Mouse (Mus musculus) forebrain, postnatal 0 days (tissue): ENCODE results near the gene Cdt1. TPM values are rescaled to one million over a fixed set of nuclear protein-coding genes. Genes with fewer than 3 reads are reported as not detected.

Experiments used
- ATAC-seq: fragments of 200-750 bp; cut with Nextera tagmentation; 2 replicates; pipeline ENCODE4 v1.8.0; 2017; ENCODE audit warnings: mild to moderate bottlenecking, moderate library complexity
- DNase-seq: peaks from one replicate; pipeline ENCODE4 v3.0.0-alpha.2; 2015
- H3K27ac ChIP-seq: fragments of 300-500 bp; sonication (generic); 2 replicates; pipeline ENCODE4 v1.5.1; 2014; ENCODE audit warnings: low read depth, mild to moderate bottlenecking, antibody characterized with exemption, low read length, moderate library complexity, mixed read lengths
- H3K27me3 ChIP-seq: fragments of 300-500 bp; sonication (generic); 2 replicates; pipeline ENCODE4 v1.6.1; 2014; ENCODE audit warnings: mild to moderate bottlenecking, low read length, mixed read lengths; ENCODE audit not compliant: insufficient read depth
- H3K36me3 ChIP-seq: fragments of 300-500 bp; sonication (generic); 2 replicates; pipeline ENCODE4 v1.6.1; 2014; ENCODE audit warnings: mild to moderate bottlenecking, moderate library complexity; ENCODE audit not compliant: insufficient read depth
- H3K4me1 ChIP-seq: fragments of 300-500 bp; sonication (generic); 2 replicates; pipeline ENCODE4 v1.6.1; 2014; ENCODE audit warnings: antibody characterized with exemption; ENCODE audit not compliant: insufficient read depth
- H3K4me2 ChIP-seq: fragments of 300-500 bp; sonication (generic); 2 replicates; pipeline ENCODE4 v1.6.1; 2014; ENCODE audit warnings: low read depth, mild to moderate bottlenecking, moderate library complexity
- H3K4me3 ChIP-seq: fragments of 300-500 bp; sonication (generic); 2 replicates; pipeline ENCODE4 v1.5.1; 2014; ENCODE audit warnings: low read depth, low read length, mixed read lengths
- H3K9ac ChIP-seq: fragments of 300-500 bp; sonication (generic); 2 replicates; pipeline ENCODE4 v1.6.1; 2014; ENCODE audit warnings: mild to moderate bottlenecking
- H3K9me3 ChIP-seq: fragments of 300-500 bp; sonication (generic); 2 replicates; pipeline ENCODE4 v1.6.1; 2016; ENCODE audit warnings: low read length
- CTCF ChIP-seq: sonication (generic); IDR thresholded peaks from 2 replicates; pipeline ENCODE4 v1.5.1; 2016; ENCODE audit warnings: antibody characterized with exemption, control low read depth, low read depth
- WGBS: fragments of 180-500 bp; shearing (Covaris S2); extraction: QIAGEN DNeasy Blood & Tissue Kit; methylation state at CpG from one replicate; pipeline ENCODE4 v1.1.7; 2014; 5-methylcytosine and 5-hydroxymethylcytosine counted together
- polyA plus RNA-seq: library from polyadenylated mRNA; unstranded; fragments of >200 nt; fragmentation: Nextera tagmentation; extraction: Ambion mirVana; gene quantifications from 2 replicates; pipeline ENCODE4 v1.2.1, GENCODE M21; 2015
- total RNA-seq: library from RNA; depleted of rRNA; stranded (reverse); fragments of >200 nt; gene quantifications from 2 replicates; pipeline ENCODE4 v1.2.3, GENCODE M21; 2014

Gene Cdt1
- total and polyA plus RNA-seq, 2 experiments from 2014 or later = 6.1 to 14.9 TPM

DNA sequence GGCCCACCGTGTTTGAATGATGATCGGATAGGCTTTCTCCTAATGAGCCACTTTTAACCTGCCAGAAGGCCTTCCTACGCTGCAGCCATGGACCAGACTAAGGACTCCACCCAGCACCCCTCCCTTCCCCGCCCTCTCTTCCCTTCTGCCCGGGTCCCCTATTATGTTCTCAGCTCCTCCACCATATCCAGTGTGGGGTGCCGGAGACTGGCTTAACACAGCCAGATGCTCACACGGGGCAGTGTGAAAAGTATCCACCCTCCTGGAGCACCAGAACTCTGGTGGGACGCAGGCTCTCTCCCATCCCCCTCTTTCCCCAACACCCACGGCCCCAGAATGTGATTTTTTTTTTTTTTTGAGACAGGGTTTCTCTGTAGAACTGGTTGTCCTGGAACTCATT is 5.8 kb downstream of the Cdt1 start:
- ATAC-seq (no peak), DNase-seq (no peak)
- 49% methylated on average over 9 of the region's 9 CpGs for WGBS
- H3K9me3 ChIP-seq = no peaks in the 10 kb centered on the region
- no peak overlapping the region for H3K9ac ChIP-seq
- no peak overlapping the region for H3K4me2 ChIP-seq
- H3K4me3 ChIP-seq = no peak overlapping the region
- H3K4me1 ChIP-seq = peaks cover 22% of the 10 kb centered on the region
- 0 out of 2 replicates have a peak overlapping the region, but pooled peaks have one; percentile 9 for H3K27ac ChIP-seq
- H3K36me3 ChIP-seq = peaks cover 16% of the 10 kb centered on the region
- no peak for TF ChIP-seq CTCF
- H3K27me3 ChIP-seq = no peaks in the 10 kb centered on the region

- Histone ChIP-seq H3K27ac (no peak overlapping the region), H3K9ac (no peak overlapping the region), H3K9me3 (no peaks in the 10 kb centered on the region), H3K27me3 (no peaks in the 10 kb centered on the region), H3K4me1 (peaks cover 20% of the 10 kb centered on the region), H3K36me3 (peaks cover 16% of the 10 kb centered on the region), H3K4me2 (no peak overlapping the region), H3K4me3 (no peak overlapping the region)
- no peak for DNase-seq
- TF ChIP-seq CTCF = no peak
- ATAC-seq = no peak
- 74% methylated on average over 3 of the region's 3 CpGs for WGBS
Measured at GRCm38 (mm10) chr8:122574264-122574663, 6.4 kb downstream of the Cdt1 start.

GRCm38 (mm10) chr8:122574667-122575251 is 6.9 kb downstream of the Cdt1 start:
- peaks cover 16% of the 10 kb centered on the region for H3K36me3 ChIP-seq
- H3K4me3 ChIP-seq = no peak overlapping the region
- H3K9ac ChIP-seq = no peak overlapping the region
- no peaks in the 10 kb centered on the region for H3K27me3 ChIP-seq
- H3K4me2 ChIP-seq = peak overlapping the region; percentile 66
- no peak for DNase-seq
- WGBS = 65% methylated on average over 10 of the region's 10 CpGs
- H3K9me3 ChIP-seq = no peaks in the 10 kb centered on the region
- no peak for ATAC-seq
- H3K27ac ChIP-seq = no peak overlapping the region
- H3K4me1 ChIP-seq = peaks cover 20% of the 10 kb centered on the region
- no peak for TF ChIP-seq CTCF

DNA sequence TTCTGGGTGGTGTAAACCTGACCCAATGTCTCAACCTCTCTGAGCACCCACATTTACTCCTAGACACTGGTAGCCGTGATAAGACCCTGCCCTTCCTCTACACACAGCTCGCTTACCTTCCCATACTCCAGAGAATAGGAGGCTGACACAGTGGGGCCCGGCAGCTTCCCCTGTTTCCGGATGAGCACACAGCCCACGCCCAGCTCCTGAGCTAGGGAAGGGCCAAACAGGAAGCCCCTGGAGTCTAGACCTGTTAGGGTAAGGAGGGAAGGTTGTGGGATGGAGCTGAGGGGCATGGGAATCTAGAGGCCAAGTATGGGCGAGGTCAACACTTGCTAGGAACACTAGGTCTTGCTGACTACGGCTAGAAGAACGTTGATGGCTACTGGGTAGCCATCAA is 7.5 kb downstream of the Cdt1 start:
- no peak overlapping the region for H3K27ac ChIP-seq
- no peaks in the 10 kb centered on the region for H3K27me3 ChIP-seq
- no peak overlapping the region for H3K9ac ChIP-seq
- no peak for TF ChIP-seq CTCF
- peak overlapping the region; percentile 66 for H3K4me2 ChIP-seq
- 82% methylated on average over 8 of the region's 8 CpGs for WGBS
- H3K9me3 ChIP-seq = no peaks in the 10 kb centered on the region
- peak overlapping the region; percentile 53; the same call in 1 of the 2 replicates for H3K4me3 ChIP-seq
- peaks cover 16% of the 10 kb centered on the region for H3K36me3 ChIP-seq
- DNase-seq (no peak), ATAC-seq (no peak)
- peaks cover 20% of the 10 kb centered on the region for H3K4me1 ChIP-seq

- H3K36me3 ChIP-seq = peaks cover 16% of the 10 kb centered on the region
- WGBS = 14% methylated on average over 21 of the region's 21 CpGs
- peak overlapping the region; percentile 66 for H3K4me2 ChIP-seq
- peaks cover 20% of the 10 kb centered on the region for H3K4me1 ChIP-seq
- peak overlapping the region; percentile 61 for H3K9ac ChIP-seq
- TF ChIP-seq CTCF = no peak
- H3K27me3 ChIP-seq = no peaks in the 10 kb centered on the region
- H3K9me3 ChIP-seq = no peaks in the 10 kb centered on the region
- H3K27ac ChIP-seq = peak overlapping the region; percentile 36
- DNase-seq = no peak
- ATAC-seq = peak; percentile 19
- H3K4me3 ChIP-seq = peak overlapping the region; percentile 53
Measured at GRCm38 (mm10) chr8:122575735-122576647, 8.2 kb downstream of the Cdt1 start.

- peak; percentile 95 for ATAC-seq
- under 1% methylated on average over 39 of the region's 39 CpGs for WGBS
- Histone ChIP-seq H3K4me3 (peak within 1 kb of the TSS; percentile 53), H3K4me2 (peak within 1 kb of the TSS; percentile 66), H3K9me3 (no peaks in the 10 kb centered on the region), H3K27ac (peak within 1 kb of the TSS; percentile 36), H3K9ac (peak within 1 kb of the TSS; percentile 61), H3K27me3 (no peaks in the 10 kb centered on the region), H3K36me3 (peaks cover 11% of the 10 kb centered on the region), H3K4me1 (peaks cover 20% of the 10 kb centered on the region)
- DNase-seq = peak; percentile 92
- no peak for TF ChIP-seq CTCF
Measured at GRCm38 (mm10) chr8:122576648-122577022, 8.8 kb downstream of the Cdt1 start, which contains the start of gene Aprt. Aprt (minus strand) TSS chr8:122576909.

DNA sequence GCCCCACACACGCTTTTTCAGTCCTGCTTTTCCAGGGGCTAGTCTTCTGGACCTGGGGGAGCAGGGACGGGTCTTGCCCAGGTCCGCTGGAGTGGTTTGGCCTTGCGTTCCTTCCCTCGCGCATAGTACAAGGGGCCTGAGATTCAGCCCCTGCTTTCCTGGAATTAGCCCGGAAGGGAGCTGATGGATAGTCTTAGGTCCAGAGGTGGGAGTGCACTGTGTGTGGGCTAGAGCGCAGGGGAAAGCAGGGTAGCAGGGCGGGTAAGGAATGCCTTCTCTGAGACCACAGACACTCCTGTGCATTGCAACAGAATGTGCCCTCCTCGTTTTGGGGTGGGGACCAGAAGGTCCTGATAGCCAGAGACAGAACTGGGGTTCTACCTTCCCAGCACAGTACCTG is 9.3 kb downstream of the Cdt1 start:
- H3K9ac ChIP-seq = peak overlapping the region; percentile 61
- peak overlapping the region; percentile 66 for H3K4me2 ChIP-seq
- peaks cover 20% of the 10 kb centered on the region for H3K4me1 ChIP-seq
- H3K36me3 ChIP-seq = peaks cover 6% of the 10 kb centered on the region
- DNase-seq (no peak), ATAC-seq (peak; percentile 1; the same call in 1 of the 2 replicates)
- H3K27ac ChIP-seq = peak overlapping the region; percentile 36
- peak overlapping the region; percentile 53 for H3K4me3 ChIP-seq
- no peak for TF ChIP-seq CTCF
- 44% methylated on average over 10 of the region's 10 CpGs for WGBS
- no peaks in the 10 kb centered on the region for H3K27me3 ChIP-seq
- H3K9me3 ChIP-seq = no peaks in the 10 kb centered on the region
